Mouse (Mus musculus) intestine, embryonic 15.5 days (tissue): ENCODE measurements around the gene Ces1f. TPM values are rescaled to one million over a fixed set of nuclear protein-coding genes. Genes with fewer than 3 reads are reported as not detected.

Experiments
- polyA plus RNA-seq: library from polyadenylated mRNA; unstranded; fragments of >200 nt; fragmentation: Nextera tagmentation; extraction: Ambion mirVana; gene quantifications from 2 replicates; pipeline ENCODE4 v1.2.1, GENCODE M21; 2015

Gene Ces1f
- polyA plus RNA-seq, 1 experiment from 2014 or later: 0.14 TPM

Other genes with a start within 250 kb of the Ces1f start
- gene Ces1a, start 231.6 kb downstream of the Ces1f start, polyA plus RNA-seq: not detected in 2 replicates
- gene Ces1b, start 199.7 kb downstream of the Ces1f start, polyA plus RNA-seq: 0.14 and 0.16 TPM in 2 replicates
- gene Ces1c, start 148.5 kb downstream of the Ces1f start, polyA plus RNA-seq: 1.2 and 1.9 TPM in 2 replicates
- 1.5 TPM in 2 replicates for gene Ces1d, start 81.9 kb downstream of the Ces1f start, polyA plus RNA-seq
- 1.7 and 2.8 TPM in 2 replicates for gene Ces1e, start 50.1 kb downstream of the Ces1f start, polyA plus RNA-seq
- gene Ces1g, start 57.6 kb upstream of the Ces1f start, polyA plus RNA-seq: 0.08 and 0.15 TPM in 2 replicates
- gene Ces1h, start 100.0 kb upstream of the Ces1f start, polyA plus RNA-seq: not detected in 2 replicates